Mouse (Mus musculus): ENCODE measurements around the gene Kctd2. TPM values are rescaled to one million over a fixed set of nuclear protein-coding genes. Genes with fewer than 3 reads are reported as not detected.
"Not testable (repeated sequence)": the region's sequence is repeated elsewhere in the genome, so short reads cannot be mapped to it uniquely, and the experiment has no call there.

Kctd2 gene
- total RNA-seq (2021) = 10 to 100 TPM; 22.7 to 26.7 TPM

- intact Hi-C loops (cut with DNase I) = no loop called here
- peak; percentile 97 for DNase-seq
These were observed at the start of gene Kctd2, which contains the start of gene Atp5h for GRCm38 (mm10) chr11:115419531-115420237. Gene Kctd2, plus strand, starts transcription at chr11:115420128. Gene Atp5h, minus strand, starts transcription at chr11:115419962.

DNA sequence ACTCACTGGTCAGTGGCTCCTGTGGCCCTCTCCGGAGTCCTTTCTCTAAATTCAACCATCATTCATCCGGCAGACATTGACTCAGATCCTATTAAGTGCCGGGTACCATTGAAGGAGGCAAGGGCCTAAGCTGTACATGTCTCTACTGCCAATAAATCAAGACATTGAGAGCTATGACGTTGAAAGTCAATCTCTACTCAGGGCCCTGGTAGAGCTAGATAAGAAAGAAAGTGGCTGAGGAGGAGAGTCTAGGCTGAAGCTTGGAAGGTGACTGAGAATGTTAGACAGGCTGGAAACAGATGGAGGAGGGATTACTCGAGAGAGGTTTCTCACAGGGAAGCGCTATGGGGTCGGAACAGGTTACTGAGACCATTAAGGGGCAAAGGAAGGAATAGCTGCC is 49.6 kb upstream of the Kctd2 start:
- intact Hi-C loops (cut with DNase I) = loop anchor here (5.0 kb wide), 1 partner anchor 42 kb away; no protein-coding TSS in a partner anchor
- DNase-seq = no peak

DNA sequence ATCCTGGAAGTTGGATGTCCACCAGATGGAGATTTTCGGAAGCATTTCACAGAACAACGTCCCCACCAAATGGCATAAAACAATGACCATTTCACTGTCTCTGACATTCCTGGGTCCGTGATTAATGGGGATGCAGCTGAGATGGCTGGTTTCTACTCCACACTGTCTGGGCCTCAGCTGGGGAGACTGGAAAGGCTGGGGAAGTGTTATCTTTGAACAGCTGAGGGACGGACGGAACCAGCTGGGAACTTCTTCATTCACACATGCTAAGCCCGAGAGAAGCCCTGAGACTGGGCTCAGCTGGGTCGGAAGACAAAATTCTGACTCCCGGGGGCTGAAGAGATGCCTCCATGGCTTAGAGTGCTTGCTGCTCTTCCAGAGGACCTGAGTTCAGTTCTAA is 48.6 kb upstream of the Kctd2 start:
- peak; percentile 41 for DNase-seq
- intact Hi-C loops (cut with DNase I) = loop anchor here (5.0 kb wide), 1 partner anchor 41 kb away; no protein-coding TSS in a partner anchor

GRCm38 (mm10) chr11:115372015-115372414 is 47.9 kb upstream of the Kctd2 start:
- no peak for DNase-seq
- intact Hi-C loops (cut with DNase I) = loop anchor here (5.0 kb wide), 1 partner anchor 40 kb away; no protein-coding TSS in a partner anchor

DNA sequence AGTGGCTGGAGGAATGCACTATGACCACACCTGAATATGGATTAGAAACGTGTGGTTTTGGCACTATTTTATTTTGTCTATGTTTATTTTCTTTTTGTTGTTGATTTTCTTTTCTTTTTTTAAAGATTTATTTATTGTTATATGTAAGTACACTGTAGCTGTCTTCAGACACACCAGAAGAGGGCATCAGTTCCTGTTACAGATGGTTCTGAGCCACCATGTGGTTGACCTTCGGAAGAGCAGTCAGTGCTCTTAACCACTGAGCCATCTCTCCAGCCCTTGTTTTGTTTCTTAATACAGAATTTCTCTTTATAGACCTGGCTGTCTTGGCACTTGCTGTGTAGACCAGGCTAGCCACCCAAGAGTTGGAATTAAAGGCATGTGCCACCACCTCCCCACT is 47.2 kb upstream of the Kctd2 start:
- DNase-seq = no peak
- intact Hi-C loops (cut with DNase I) = loop anchor here (5.0 kb wide), 1 partner anchor 40 kb away; no protein-coding TSS in a partner anchor

GRCm38 (mm10) chr11:115373805-115374694 is 45.9 kb upstream of the Kctd2 start:
- intact Hi-C loops (cut with DNase I) = loop anchor here (5.0 kb wide), 1 partner anchor 38 kb away; no protein-coding TSS in a partner anchor

GRCm38 (mm10) chr11:115374695-115375425 is 45.1 kb upstream of the Kctd2 start:
- DNase-seq = peak in 1 of 2 experiments; percentile 48
- intact Hi-C loops (cut with DNase I) = loop anchor here (5.0 kb wide), 1 partner anchor 37 kb away; no protein-coding TSS in a partner anchor

More at GRCm38 (mm10) chr11:115373805-115374694, 45.9 kb upstream of the Kctd2 start:
- peak; percentile 86 to 89 for DNase-seq

GRCm38 (mm10) chr11:115376722-115377121 is 43.2 kb upstream of the Kctd2 start:
- intact Hi-C loops (cut with DNase I) = no loop called here
- DNase-seq = no peak

GRCm38 (mm10) chr11:115377254-115377653 is 42.7 kb upstream of the Kctd2 start:
- intact Hi-C loops (cut with DNase I) = no loop called here
- no peak for DNase-seq

GRCm38 (mm10) chr11:115377854-115378253 is 42.1 kb upstream of the Kctd2 start:
- intact Hi-C loops (cut with DNase I) = no loop called here
- DNase-seq = no peak

DNA sequence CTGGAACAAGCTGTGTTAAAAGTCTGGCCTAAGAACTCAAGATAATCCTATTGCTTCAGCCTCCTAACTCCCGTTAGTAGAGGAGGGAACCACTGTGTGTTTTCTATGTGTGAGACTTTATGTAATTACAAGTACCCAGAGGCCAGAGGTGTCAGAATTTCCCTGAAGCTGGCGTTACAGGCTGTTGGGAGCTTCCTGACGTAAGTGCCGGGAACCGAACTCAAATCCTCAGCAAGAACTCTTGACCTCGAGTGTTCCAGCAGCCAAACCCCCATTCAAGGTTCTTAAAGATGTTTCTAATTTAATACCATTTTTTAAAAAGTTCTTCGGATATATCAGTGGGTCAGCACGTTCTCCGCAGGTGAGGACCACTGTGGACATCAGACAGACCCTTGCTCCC is 38.7 kb upstream of the Kctd2 start:
- no peak for DNase-seq
- intact Hi-C loops (cut with DNase I) = no loop called here

- DNase-seq = peak; percentile 95 to 96
- intact Hi-C loops (cut with DNase I) = loop anchor here (2.0 kb wide), 2 partner anchors 21 to 23 kb away; partner anchors contain the start of gene Mrpl58
These were observed 38.0 kb upstream of the Kctd2 start, which contains the start of gene Cdr2l for GRCm38 (mm10) chr11:115381743-115382539. Gene Cdr2l, plus strand, starts transcription at chr11:115381916.

GRCm38 (mm10) chr11:115382891-115383290 is 37.0 kb upstream of the Kctd2 start:
- intact Hi-C loops (cut with DNase I) = loop anchor here (2.0 kb wide), 2 partner anchors 20 to 24 kb away; partner anchors contain the start of gene Mrpl58
- DNase-seq = peak; percentile 31 to 40

- peak; percentile 25 to 46 for DNase-seq
- intact Hi-C loops (cut with DNase I) = loop anchor here (2.0 kb wide), 2 partner anchors 19 to 25 kb away; partner anchors contain the start of gene Mrpl58
These were observed 36.0 kb upstream of the Kctd2 start for GRCm38 (mm10) chr11:115383701-115384474.

DNA sequence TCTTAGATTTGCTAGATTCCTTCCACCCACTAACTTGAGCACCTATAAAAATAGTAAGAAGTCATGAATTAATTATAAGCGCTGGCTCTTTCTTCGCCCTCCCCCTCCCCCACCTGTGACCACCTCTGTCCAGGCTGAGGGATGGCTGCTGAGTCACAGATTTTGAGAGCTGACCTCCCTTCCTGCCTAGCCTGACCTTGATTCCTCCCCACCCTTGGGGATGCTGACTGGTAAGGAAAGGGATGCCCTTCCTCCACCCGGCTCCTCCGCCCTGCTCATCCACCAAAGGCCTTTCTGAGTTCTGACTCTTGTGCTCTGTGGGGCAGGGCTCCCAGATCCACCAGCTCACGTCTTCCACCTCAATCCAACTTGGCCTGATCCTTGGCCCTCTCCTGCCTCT is 35.3 kb upstream of the Kctd2 start:
- no peak for DNase-seq
- intact Hi-C loops (cut with DNase I) = no loop called here

DNA sequence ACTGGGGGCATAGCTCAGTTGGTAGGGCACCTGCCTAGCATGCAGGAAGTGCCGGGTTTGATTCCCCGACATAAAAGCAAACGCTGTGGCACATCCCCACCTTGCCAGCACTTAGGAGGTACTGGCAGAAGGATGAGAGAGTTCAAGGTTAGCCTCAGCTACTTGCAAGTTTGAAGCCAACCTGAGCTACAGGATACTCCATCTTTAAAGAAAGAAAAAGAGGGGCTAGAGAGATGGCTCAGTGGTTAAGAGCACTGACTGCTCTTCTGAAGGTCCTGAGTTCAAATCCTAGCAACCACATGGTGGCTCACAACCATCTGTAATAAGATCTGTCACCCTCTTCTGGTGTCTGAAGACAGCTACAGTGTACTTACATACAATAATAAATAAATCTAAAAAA is 33.1 kb upstream of the Kctd2 start:
- DNase-seq; intact Hi-C loops (cut with DNase I): not testable (repeated sequence)

GRCm38 (mm10) chr11:115391358-115391757 is 28.6 kb upstream of the Kctd2 start:
- intact Hi-C loops (cut with DNase I) = no loop called here
- DNase-seq = no peak

GRCm38 (mm10) chr11:115393721-115394325 is 26.1 kb upstream of the Kctd2 start:
- no peak for DNase-seq
- intact Hi-C loops (cut with DNase I) = no loop called here
